Mouse (Mus musculus): Measurements from ENCODE around the gene Itpk1.
A peak's percentile ranks its signal among the peaks of the same experiment; 100 is the strongest.

- no peak; the same call in 1 of the 2 replicates for TF ChIP-seq CTCF (IDR thresholded peaks at IDR 0.05; ENCODE audit: borderline replicate concordance, insufficient read depth, low read depth, low read length)
- peak; percentile 99 for TF ChIP-seq POLR2A (IDR thresholded peaks at IDR 0.05; ENCODE audit: borderline replicate concordance, insufficient read depth, low read length)
Measured at GRCm38 (mm10) chr12:102554721-102555516, 149.8 kb downstream of the Itpk1 start, which contains the start of gene Chga.

Measured in cerebellum, adult 2 months (tissue).